ENCODE assay signal across 8 mouse cellular contexts in genomic region chr5:106963584-106964512, GRCm38 (mm10). TPM values are rescaled to one million over a fixed set of nuclear protein-coding genes. Genes with fewer than 3 reads are reported as not detected.
DNase-seq lines count a peak whose midpoint lies in the region; ATAC-seq and TF ChIP-seq lines count a peak whose summit lies in the region.

Gene Cdc7 (plus strand): TSS chr5:106964322.

- WGBS in bone marrow, adult 2 months: 7% methylated on average over 54 of the region's 54 CpGs
- 4% methylated on average over 54 of the region's 54 CpGs for WGBS in embryonic facial prominence, embryonic 15.5 days
- 6% methylated on average over 54 of the region's 54 CpGs for WGBS in heart, embryonic 10.5 days
- 6% methylated on average over 54 of the region's 54 CpGs for WGBS in kidney, embryonic 15.5 days

- peak; percentile 54; the same call in 1 of the 2 replicates for TF ChIP-seq POLR2A in bone marrow, adult 2 months (IDR thresholded peaks at IDR 0.05; ENCODE audit: borderline replicate concordance, control insufficient read depth, low read depth, low read length)

- ATAC-seq in embryonic facial prominence, embryonic 15.5 days (ENCODE audit: insufficient number of reproducible peaks, low FRiP score, low TSS enrichment, low read depth): peak; percentile 93
- peak; percentile 96 for ATAC-seq in kidney, embryonic 15.5 days (replicated peaks; ENCODE audit: low FRiP score)
- peak; percentile 67 for ATAC-seq in monocyte, adult 5-6 weeks (replicated peaks; ENCODE audit: insufficient number of reproducible peaks, low FRiP score, low TSS enrichment, poor library complexity, severe bottlenecking)

- peak within 1 kb of the TSS; percentile 56 for H3K9ac ChIP-seq in embryonic facial prominence, embryonic 15.5 days
- peak within 1 kb of the TSS; percentile 76 for H3K9ac ChIP-seq in kidney, embryonic 15.5 days

- peak within 1 kb of the TSS; percentile 89 for H3K4me2 ChIP-seq in embryonic facial prominence, embryonic 15.5 days (replicated peaks)
- peak within 1 kb of the TSS; percentile 79 for H3K4me2 ChIP-seq in kidney, embryonic 15.5 days

- peak within 1 kb of the TSS; percentile 79 for H3K4me3 ChIP-seq in bone marrow, adult 2 months (replicated peaks; ENCODE audit: control insufficient read depth, low read depth, low read length)
- H3K4me3 ChIP-seq in embryonic facial prominence, embryonic 15.5 days (replicated peaks): peak within 1 kb of the TSS; percentile 80
- peak within 1 kb of the TSS; percentile 83 for H3K4me3 ChIP-seq in heart, embryonic 10.5 days
- H3K4me3 ChIP-seq in kidney, embryonic 15.5 days (replicated peaks): peak within 1 kb of the TSS; percentile 91

- DNase-seq in 416B (ENCODE audit: low read depth): peak; percentile 91
- DNase-seq in heart, embryonic 10.5 days (ENCODE audit: low spot score): peak; percentile 97
- DNase-seq in liver: peak; percentile 96
- DNase-seq in spleen, postnatal 4 days (ENCODE audit: low spot score in 2 of 2): peak; percentile 94 to 98

- peak within 1 kb of the TSS; percentile 46 for H3K27ac ChIP-seq in bone marrow, adult 2 months (ENCODE audit: control insufficient read depth, insufficient read depth, low read depth, low read length, poor library complexity)
- H3K27ac ChIP-seq in embryonic facial prominence, embryonic 15.5 days (replicated peaks): peak within 1 kb of the TSS; percentile 78
- peak within 1 kb of the TSS; percentile 96 for H3K27ac ChIP-seq in heart, embryonic 10.5 days
- H3K27ac ChIP-seq in kidney, embryonic 15.5 days: peak within 1 kb of the TSS; percentile 87

- H3K36me3 ChIP-seq in embryonic facial prominence, embryonic 15.5 days: 0 out of 2 replicates have a peak, but pooled peaks cover 3% of the 10 kb centered on the region
- H3K36me3 ChIP-seq in heart, embryonic 10.5 days: peaks cover 13% of the 10 kb centered on the region; the same call in 1 of the 2 replicates
- H3K36me3 ChIP-seq in kidney, embryonic 15.5 days: peaks cover 16% of the 10 kb centered on the region

- no peak for TF ChIP-seq CTCF in bone marrow, adult 2 months (IDR thresholded peaks at IDR 0.05; ENCODE audit: control insufficient read depth, insufficient read depth, low read length)

- H3K27me3 ChIP-seq in embryonic facial prominence, embryonic 15.5 days: no peaks in the 10 kb centered on the region
- H3K27me3 ChIP-seq in heart, embryonic 10.5 days (ENCODE audit: insufficient read depth, poor library complexity, severe bottlenecking): no peaks in the 10 kb centered on the region
- H3K27me3 ChIP-seq in kidney, embryonic 15.5 days: no peaks in the 10 kb centered on the region

- no peaks in the 10 kb centered on the region for H3K9me3 ChIP-seq in embryonic facial prominence, embryonic 15.5 days (replicated peaks)
- no peaks in the 10 kb centered on the region for H3K9me3 ChIP-seq in heart, embryonic 10.5 days
- H3K9me3 ChIP-seq in kidney, embryonic 15.5 days (replicated peaks): no peaks in the 10 kb centered on the region

- H3K4me1 ChIP-seq in bone marrow, adult 2 months (ENCODE audit: control insufficient read depth, insufficient read depth, low read length): peaks cover 2% of the 10 kb centered on the region; the same call in 1 of the 2 replicates
- H3K4me1 ChIP-seq in embryonic facial prominence, embryonic 15.5 days: peaks cover 12% of the 10 kb centered on the region
- peaks cover 17% of the 10 kb centered on the region for H3K4me1 ChIP-seq in heart, embryonic 10.5 days
- H3K4me1 ChIP-seq in kidney, embryonic 15.5 days: peaks cover 12% of the 10 kb centered on the region

RNA-seq across cellular contexts. Expression of gene Cdc7, which starts in this region (rescaled TPM):
- 23.6 and 30.9 TPM in 2 replicates for polyA plus RNA-seq in bone marrow, adult 2 months (2011; ENCODE audit: insufficient read depth, insufficient read length, low replicate concordance, missing spikeins)
- polyA plus RNA-seq in embryonic facial prominence, embryonic 15.5 days (2015; fragmentation: Nextera tagmentation; extraction: Ambion mirVana): 38.3 and 39.0 TPM in 2 replicates
- polyA plus RNA-seq in heart, embryonic 10.5 days (2016; fragmentation: Nextera tagmentation; extraction: Ambion mirVana): 40.8 and 46.6 TPM in 2 replicates
- 41.7 and 46.5 TPM in 2 replicates for polyA plus RNA-seq in kidney, embryonic 15.5 days (2015; fragmentation: Nextera tagmentation; extraction: Ambion mirVana)
- total RNA-seq in monocyte, adult 5-6 weeks (2017): 7.6 to 11.7 TPM (median 8.1 TPM) in 3 replicates

Comparison
In these comparisons a context has a peak if more than half of its experiments do, and no peak if none do; other contexts are left out.
1. Peak in every context shown above with its lines: DNase-seq, ATAC-seq, H3K4me3 ChIP-seq and H3K27ac ChIP-seq.
2. H3K27ac ChIP-seq: peak in every context shown above with its lines; median percentile 96 in heart, embryonic 10.5 days; 87 in kidney, embryonic 15.5 days; 78 in embryonic facial prominence, embryonic 15.5 days; 46 in bone marrow, adult 2 months.